Mouse (Mus musculus) cerebellum, postnatal 14 days (tissue): Measurements from ENCODE around the gene Dyrk1a.

ENCODE experiments used
- DNase-seq, 2 experiments: peaks; one replicate each; pipeline ENCODE4 v3.0.0; 2021; ENCODE audit warnings: mixed read lengths in 2 of 2

Gene Dyrk1a

DNA sequence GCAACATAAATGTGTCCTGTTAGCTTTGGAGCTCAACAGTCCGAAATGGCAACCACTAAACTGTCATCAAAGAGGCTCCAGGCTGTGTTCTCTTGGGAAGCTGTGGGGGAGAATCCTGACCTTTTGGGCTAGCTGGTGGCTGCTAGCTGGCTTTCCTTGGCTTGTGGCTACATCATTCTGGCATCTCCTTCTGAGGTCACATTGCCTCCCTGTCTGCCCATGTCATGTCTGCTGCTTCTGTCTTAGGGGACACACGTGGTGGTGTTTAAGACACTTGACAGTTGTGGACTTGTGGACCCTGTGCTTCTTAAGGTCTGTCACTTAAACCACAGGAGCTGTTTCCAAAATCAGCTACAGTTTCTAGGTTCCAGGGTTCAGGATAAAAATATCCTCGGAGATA, 21.7 kb downstream of the Dyrk1a start:
- DNase-seq: no peak

DNA sequence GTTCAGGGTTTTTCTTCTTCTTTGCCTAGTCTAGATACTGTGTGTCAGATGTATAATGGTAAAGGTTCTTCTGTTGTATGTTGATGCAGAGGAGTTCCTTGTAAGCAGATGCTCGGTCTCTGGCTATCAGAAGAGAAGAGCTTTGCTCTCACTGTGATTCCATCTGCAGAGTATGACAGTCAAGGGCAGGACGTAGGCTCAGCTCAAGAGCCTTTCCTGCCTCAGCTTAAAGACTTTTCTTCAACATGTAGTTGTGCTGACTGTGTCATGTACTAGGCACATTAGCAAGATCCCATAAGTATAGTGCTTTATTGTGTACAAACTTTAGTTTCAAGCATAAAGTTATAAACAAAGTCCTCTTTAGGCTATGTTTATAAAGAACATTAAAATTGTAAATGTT, 26.8 kb downstream of the Dyrk1a start:
- no peak for DNase-seq

DNA sequence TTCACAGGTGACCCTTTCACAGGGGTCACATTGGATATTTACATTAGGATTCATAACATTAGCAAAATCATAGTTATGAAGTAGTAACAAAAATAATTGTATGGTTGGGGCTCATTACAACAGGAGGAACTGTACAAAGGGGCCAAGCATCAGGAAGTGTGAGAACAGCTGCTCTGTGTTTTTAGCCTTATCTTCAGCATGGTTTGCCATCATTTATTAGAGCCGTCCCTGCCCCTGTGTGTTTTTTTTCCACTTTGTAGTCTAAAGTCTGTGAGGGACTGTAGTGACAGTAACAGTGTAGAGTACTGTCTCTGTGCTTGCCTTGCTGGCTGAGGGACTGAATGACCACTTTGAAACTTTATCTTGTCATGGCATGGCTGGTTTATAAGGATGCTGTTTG, 27.8 kb downstream of the Dyrk1a start:
- DNase-seq: no peak

DNA sequence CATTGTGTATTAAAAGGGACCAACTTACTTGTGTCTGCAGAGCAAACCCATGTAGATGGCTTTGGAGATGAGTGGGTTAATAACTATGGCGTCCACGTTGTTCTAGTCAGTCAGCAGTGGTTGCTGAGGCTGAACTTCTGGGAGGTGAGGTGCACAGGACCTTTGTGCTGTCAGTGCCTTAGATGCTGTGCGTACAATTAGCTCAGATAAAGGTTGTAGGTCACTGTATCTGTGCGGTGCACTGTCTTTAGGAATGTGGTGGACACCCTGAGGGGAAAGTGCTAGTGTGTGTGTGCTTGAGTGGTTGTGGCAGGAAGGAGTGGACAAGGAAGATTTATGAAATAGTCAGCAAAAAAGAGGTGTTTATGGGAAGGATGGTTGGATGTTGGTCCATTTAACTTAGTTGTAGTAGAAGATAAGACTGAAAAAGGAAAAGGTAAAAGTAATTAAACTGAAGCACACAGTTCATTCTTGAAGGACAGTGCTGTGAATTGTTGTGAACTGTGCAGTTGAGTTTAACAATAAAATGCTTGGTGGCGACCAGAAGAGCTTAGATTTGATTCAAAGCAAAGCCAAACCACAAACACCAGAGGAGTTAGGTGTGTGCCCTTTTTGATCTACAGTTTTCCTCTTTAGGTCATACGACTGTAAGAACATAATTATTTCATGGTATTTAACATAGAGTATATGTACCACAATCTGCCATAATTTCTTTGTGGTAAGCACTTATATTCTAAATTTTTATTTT, 30.3 kb downstream of the Dyrk1a start:
- no peak for DNase-seq

DNA sequence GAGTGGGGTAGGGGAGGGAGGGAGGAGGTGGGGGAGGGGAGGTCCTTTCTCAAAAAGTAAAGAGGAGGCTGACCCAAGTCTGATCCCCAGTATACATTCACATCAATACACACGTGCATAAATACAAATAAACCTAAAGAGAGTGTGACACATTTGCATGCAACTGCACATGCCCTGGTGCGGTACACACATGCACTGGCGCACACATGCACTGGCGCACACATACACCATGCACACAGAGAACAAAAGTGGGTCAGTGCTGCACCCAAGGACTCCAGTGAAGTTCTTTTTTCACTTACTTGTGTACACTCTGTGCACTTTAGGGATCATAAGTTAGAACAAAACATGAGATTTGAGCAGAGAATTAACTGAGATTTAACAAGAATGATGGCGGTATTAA, 31.3 kb downstream of the Dyrk1a start:
- DNase-seq: no peak

DNA sequence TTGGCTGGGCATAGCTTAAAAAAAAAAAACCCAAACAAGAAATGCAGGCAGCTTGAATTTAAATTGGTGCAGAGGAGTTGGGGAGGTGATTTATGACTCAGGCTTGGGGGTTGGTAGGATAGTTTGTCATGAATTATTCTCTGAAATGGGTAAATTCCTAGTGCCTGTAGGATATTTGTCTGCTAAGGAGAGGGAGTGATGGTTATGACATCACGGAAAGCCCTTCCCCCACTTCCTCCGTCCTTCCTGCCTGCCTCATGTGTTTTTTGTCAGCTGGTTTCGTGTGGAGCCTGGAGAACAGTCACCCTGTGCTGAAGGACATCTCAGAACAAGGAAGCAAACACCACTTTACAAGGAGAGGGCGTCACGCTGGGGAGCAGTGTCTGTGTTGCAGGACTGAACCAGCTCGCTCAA, 31.7 kb downstream of the Dyrk1a start:
- DNase-seq: peak in 1 of 2 experiments; percentile 36

DNA sequence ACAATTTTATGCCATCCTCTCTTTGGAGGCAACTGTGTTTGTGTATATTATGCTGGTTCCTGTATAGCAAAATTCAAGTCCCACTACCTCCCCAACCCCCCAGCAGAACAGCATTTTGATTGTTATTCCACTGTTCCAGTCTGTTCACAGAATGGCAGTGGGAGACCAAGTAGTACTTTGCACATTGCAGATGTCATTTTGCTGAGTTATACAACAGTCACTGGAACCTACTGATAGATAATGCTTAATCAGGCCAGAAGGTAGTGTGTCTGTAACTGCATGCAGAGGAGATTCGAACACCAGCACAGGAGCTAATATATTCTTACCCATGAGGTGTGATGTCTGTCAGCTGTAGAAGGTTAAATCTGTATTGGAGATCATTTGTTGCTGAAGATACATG, 32.4 kb downstream of the Dyrk1a start:
- DNase-seq: no peak

DNA sequence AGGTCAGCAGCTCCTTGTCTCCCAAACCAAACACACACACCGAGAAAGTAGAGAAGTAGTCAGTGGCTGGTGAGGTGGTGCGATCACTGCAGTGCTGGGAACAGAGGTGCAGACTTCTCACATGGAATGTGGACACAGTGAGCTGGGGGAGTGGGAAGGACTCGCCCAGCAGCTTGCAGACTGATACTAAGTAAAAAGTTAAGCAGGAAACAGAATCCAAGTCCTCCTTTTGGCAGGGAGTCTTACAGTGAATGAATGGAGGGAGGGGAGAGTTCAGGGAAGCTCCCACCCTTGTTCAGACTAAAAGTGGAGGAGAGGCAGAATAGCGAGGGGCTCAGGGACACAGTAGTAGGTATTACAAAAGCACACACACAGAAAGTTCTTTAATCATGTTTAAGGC, 32.9 kb downstream of the Dyrk1a start:
- no peak for DNase-seq

DNA sequence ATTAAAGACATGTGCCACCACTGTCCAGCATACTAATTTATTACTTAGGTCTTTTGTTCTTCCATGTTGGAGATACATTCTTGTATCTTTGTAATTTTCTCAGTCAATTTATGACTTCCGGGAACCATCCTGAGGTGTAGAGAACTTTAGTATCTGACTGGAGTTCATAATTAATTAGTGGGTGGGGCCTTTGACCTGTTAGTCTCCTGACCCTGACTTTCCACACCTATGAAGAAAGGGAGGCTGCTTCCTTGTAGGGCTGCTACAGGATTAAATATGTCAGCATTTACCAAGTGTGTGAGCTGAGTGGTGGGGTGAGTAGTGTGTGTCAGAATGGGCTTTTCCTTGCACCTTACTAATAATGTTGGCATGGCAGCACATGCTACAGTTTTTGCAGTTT, 36.4 kb downstream of the Dyrk1a start:
- no peak for DNase-seq

DNA sequence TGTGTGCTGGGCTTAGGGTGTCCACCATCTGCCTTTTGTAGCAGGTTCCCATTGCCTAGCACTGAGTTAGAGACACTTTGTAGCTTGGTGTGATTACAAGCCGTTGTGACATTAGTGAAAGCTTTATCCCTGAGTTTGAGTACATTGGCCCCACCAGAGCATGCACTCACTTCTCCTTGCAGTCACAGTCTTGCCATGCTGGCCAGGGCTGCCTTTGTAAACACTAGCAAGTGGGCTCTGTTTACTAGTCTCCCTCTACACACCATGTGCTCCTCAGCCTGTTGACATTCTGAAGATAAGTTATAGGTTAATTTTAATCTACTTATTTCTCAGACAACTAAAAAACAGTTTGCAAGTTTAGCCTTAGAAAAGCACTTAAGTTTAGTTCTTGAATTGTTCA, 37.7 kb downstream of the Dyrk1a start:
- no peak for DNase-seq

DNA sequence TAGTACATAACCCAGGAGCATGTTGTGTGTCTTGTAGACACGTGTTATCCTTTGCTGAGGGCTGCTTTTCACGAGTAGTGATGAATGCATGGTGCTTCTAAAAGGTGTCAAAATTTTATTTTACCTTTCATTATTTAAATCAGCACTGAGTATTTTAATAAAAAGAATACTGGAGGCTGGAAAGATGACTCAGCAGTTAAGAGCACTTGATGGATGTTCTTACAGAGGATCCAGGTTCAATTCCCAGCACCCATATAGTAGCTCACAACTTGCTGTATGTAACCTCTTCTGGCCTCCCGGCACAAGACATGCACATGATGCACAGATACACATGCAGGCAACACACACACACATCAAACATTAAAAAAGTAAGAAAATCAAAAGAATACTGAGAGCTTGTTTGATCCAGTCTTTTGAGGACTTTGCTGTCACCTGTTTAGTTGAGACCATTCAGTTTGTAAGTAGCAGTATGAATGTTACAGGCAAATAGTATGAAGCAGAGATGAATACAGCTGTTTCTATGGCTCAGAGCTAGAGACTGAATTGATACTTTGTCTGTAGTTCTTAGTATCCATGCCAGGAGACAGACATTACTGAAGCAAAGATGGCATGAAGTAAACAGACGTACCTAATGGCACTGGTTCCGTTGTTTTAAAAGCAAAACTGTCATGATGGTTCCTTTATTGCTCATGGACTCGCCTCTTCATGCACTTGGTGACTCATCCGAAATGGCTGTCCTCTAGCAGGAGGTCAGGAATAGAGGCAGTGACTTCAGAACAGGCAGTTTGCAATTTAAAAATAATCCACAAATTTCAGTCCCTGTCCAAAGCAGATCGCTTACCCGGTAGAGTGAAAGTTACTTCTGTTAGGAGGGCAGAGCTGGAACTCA, 39.1 kb downstream of the Dyrk1a start:
- DNase-seq: no peak

DNA sequence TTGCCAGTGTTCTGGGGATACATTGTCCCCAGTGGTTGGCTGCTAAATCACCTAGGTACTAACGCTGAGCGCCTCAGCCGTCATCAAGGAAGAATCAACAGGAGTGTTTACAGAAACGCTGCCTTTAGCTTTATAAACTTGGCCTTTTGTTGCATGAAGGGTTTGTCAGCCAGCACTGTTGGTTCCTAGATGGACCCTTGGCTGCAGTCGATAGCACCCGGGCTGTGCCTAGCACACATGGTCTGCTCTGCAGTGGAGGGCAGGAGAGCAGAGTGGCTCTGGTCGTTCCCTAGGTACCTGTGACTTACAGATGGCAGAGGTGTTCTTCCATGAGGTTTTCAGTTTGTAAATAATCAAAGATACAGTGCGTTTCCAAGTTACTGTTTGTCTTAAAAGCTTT, 42.8 kb downstream of the Dyrk1a start:
- DNase-seq: no peak

DNA sequence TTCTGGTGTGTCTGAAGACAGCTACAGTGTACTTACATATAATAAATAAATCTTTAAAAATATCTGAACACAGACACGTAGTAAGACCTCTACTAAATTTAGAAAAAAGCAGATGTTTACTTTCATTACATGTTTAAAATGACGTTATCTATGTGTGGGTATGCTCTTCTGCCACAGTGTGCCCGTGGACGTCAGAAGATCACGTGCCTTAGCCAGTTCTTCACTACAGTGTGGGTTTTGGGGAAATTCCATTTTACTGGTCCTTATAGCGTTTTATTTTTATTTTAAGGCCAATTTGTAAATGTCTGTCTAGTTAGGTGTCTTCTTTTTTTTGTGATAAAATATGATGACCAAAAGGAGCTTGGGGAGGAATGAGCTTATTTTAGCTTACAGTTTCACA, 47.4 kb downstream of the Dyrk1a start:
- DNase-seq: no peak

DNA sequence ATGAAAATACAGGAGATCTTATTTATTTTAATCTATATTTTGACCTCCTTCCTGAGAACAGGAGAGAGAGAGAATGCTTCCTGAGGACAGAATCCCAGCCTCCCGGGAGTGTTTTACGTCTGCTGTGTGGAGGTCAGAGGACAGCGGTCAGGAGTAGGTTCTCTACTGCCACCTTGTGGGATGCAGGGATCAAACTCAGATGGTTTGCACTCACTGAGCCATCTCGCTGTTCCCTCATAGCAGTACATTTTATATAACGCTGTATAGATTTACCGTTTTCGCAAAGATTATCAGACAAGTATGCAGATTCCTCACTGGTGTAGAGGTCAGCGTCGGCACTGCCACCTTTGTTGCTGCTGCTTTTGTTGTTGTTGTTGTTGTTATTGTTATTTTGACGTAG, 48.7 kb downstream of the Dyrk1a start:
- peak; percentile 81 to 84 for DNase-seq

DNA sequence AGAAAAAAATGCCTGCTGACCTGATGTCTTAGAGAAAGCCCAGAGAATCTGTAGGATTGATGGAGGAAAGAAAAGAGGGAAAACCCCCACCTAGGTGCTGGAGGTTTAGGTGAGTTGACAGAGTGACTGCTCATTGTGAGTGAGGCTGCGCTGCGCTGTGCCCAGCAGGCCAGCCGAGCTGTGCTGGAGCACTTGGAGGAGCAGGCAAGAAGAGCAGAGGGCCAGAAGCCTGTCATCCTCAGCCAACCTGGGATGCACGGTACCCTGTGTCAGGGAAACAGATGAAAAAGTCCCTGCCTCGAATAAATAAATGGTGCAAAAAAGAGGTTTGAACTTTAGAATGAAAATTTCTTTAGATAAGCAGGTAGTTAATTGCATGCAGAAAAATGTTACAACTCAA, 49.5 kb downstream of the Dyrk1a start:
- DNase-seq: no peak

DNA sequence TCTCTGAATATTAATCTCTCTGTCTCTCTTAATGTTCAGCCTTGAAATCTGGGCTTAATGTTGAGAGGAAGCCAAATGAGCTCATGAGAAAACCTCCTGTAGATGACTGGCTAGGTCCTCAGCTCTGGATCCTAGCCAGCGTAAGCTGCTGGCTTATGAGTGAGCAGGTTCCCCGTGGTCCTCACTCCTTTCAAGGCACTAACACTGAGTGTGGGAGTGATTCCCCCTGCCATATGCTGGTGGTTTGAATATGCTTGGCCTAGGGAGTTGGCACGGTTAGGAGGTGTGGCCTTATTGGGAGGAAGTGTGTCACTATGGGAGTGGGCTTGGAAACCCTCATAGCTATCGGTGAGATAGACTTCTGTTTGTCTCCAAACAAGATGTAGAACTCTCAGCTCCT, 55.1 kb downstream of the Dyrk1a start:
- peak; percentile 68 to 81 for DNase-seq

DNA sequence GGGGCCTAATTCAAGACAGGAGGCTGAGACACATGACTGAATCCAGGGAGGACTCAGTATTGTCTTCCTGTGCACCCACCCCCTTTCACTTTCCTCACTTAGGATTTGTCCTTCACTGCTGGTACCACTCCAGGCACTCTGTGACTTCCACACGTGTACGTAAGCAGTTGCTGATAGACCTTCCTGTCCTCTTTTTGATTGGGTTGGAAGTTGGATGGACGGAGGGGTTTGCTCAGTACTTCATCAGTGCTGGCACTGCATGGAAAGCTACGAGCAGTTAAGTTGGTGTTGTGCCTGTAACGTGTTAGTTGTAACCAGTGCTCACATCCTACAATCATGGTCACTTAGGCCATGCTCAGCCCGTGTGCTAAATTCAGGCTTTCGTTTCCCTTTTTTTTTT, 55.8 kb downstream of the Dyrk1a start:
- no peak for DNase-seq

DNA sequence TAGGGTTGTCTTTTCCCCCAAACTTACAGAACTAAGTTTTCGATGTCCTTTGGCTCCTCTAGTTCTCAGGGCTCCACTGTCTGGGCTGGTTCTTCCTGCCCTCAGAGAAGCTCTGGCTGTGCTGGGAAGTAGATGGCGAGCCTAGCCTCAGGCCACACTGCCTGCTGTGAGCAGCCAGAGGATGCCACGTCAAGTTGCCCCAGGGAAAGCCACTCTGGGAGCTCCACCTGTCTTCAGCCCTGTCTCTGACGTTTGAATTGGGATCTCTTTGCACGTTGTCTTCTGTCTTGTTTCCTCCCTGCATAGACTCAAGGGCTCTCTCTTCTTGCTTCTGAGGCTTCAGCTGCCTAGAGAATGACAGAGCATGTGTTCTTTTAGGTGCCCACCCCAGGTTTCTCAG, 57.9 kb downstream of the Dyrk1a start:
- no peak for DNase-seq

DNA sequence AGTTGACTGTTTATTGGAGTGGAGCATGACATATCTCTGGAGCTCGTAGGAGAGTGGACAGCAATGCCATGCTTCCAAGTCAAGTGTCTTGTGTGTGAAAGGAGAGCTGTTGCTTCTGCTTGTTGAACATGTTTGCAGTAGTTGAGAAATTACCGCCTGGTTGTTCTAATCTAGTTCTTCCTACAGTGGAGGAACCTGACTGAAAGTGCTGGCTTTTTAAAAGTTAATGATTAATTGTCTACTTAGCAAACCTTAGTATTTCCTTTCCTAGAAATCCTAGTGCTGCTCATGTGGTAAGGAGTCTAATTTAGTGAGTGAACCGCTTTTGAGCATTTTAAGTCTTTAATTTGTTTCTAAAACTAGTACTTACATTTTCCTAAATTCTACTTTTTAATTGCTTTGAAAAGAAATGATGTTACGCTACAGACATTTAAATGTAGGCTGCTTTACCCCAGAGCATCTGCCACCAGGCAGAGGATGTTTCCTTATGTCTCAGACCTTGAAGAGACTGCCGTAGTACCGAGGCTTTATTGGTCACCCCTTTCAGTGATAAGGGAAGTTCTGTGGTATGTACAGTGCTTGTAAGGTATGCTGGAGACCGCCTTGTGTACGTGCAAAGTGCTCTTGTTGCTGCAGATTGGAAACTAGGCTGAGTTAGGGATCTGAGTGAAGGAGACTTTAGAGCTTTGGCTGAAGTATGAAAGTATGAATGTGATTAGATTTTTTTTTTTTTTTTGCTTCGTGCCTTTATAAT, 59.3 kb downstream of the Dyrk1a start:
- DNase-seq: no peak

DNA sequence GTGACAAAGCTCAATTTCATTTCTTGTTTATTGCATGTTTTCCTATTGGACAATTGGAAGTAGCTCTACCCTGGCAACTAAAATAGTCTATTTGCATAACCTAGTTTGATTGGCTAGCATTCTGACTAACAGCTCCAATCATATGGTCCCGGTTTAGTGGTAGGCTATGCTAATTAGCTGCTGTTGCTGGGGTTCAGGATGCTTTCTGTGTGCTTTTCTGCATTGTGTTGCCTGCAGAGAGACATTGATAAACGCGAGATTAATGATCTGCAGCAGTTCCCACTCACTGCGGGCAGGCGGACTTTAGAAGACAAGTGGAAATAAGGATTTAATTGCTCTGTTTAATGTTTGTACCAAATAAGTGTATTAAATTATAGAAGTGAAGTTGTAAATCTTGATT, 62.2 kb downstream of the Dyrk1a start:
- DNase-seq: peak; percentile 51 to 70

DNA sequence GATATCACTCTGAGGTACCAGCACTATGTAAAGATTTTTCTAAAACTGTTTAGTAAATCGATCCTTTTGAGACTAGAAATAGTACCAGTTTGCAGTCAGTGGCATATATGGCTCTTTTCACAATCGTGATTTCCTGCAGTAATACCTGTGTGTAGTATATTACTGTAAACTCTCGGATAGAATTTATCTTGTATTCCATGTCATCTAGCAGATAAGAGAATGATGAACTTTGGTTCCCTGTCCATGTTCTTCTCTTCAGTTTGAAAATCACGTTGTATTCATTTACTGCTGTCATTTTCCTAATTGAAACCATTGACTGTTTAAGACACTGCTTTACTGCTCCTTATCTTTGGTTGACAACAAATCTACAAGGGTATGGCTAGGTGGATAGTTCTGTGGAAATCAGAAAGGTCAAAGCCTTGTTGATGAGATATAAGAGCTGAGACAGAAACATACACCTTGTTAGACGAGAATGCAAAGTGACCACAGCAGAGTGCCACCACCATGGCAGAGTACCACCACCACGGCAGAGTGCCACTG, 62.7 kb downstream of the Dyrk1a start:
- no peak for DNase-seq

DNA sequence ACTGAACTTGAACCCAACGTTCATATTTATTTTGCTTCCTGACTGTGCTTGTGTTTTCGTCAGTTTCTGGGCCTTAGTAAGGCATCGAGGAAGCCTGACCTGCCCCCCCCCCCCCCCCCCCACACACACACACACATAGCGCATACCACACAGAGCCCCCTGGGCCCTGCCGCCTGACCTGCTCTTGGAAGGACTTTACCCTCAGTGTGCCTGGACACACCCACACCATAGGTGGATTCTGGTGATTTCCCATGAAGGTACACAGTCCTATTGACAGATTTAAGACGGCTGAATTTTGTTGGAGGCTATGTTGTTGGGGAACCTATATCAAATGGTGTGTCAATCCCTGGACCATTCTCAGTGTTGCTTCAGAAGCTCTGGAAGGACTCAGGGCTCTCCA, 63.2 kb downstream of the Dyrk1a start:
- no peak for DNase-seq

DNA sequence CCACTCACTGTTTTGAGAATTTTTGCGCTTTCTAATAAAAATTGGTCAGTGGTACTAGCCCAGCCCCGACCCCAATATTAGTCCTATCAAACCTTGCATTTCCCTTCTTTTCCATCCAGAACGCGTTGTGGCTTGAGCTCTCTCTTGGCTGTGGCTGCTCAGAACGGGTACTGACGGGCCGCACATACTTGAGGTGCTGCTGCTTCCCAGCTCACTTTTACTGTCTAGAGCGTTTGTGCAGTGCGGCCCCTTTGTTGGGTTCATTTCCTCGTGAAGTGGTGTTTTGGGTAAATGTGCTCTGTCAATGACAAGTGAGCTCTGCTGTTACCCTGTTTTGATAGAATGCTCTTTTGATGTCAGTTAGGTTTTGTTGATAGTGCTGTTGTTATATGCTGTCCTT, 67.6 kb downstream of the Dyrk1a start:
- no peak for DNase-seq
